Mouse (Mus musculus) megakaryocyte, embryonic 14.5 days (primary cell): ENCODE measurements around the gene Rapgef5.

ENCODE experiments used
- FLI1 ChIP-seq: IDR thresholded peaks from 2 replicates; pipeline ENCODE4 v1.6.1; 2012; ENCODE audit warnings: low read length, inconsistent platforms, mixed read lengths
- GATA1 ChIP-seq: IDR thresholded peaks from 3 replicates; pipeline ENCODE4 v1.6.1; 2012; ENCODE audit warnings: mixed read lengths, low read length, inconsistent platforms, borderline replicate concordance

GRCm38 (mm10) chr12:117751520-117752383 lies 235.5 kb downstream of the Rapgef5 start:
- TF ChIP-seq GATA1 (no peak), FLI1 (no peak)
